Mouse (Mus musculus) heart, embryonic 15.5 days (tissue): Measurements from ENCODE around the gene Defb19. TPM values are rescaled to one million over a fixed set of nuclear protein-coding genes. Genes with fewer than 3 reads are reported as not detected.

ENCODE experiments used
- ATAC-seq: fragments of 200-750 bp; cut with Nextera tagmentation; replicated peaks from 2 replicates; pipeline ENCODE4 v1.8.0; 2017; ENCODE audit warnings: low read depth, moderate TSS enrichment; ENCODE audit not compliant: insufficient number of reproducible peaks, insufficient read depth, low FRiP score
- H3K27ac ChIP-seq: fragments of 300-500 bp; sonication (generic); 2 replicates; pipeline ENCODE4 v1.5.1; 2015; ENCODE audit warnings: mild to moderate bottlenecking, inconsistent platforms
- H3K27me3 ChIP-seq: fragments of 300-500 bp; sonication (generic); 2 replicates; pipeline ENCODE4 v1.6.1; 2015; ENCODE audit warnings: inconsistent platforms
- H3K36me3 ChIP-seq: fragments of 300-500 bp; sonication (generic); 2 replicates; pipeline ENCODE4 v1.6.1; 2015; ENCODE audit warnings: mild to moderate bottlenecking, inconsistent platforms
- H3K4me1 ChIP-seq: fragments of 300-500 bp; sonication (generic); replicated peaks from 2 replicates; pipeline ENCODE4 v1.6.1; 2015; ENCODE audit warnings: inconsistent platforms
- H3K4me2 ChIP-seq: fragments of 300-500 bp; sonication (generic); 2 replicates; pipeline ENCODE4 v1.6.1; 2015; ENCODE audit warnings: inconsistent platforms, mild to moderate bottlenecking, moderate library complexity
- H3K4me3 ChIP-seq: fragments of 300-500 bp; sonication (generic); 2 replicates; pipeline ENCODE4 v1.5.1; 2015; ENCODE audit warnings: mild to moderate bottlenecking, inconsistent platforms
- H3K9ac ChIP-seq: fragments of 300-500 bp; sonication (generic); 2 replicates; pipeline ENCODE4 v1.6.1; 2015; ENCODE audit warnings: mild to moderate bottlenecking, inconsistent platforms
- H3K9me3 ChIP-seq: fragments of 300-500 bp; sonication (generic); replicated peaks from 2 replicates; pipeline ENCODE4 v1.6.1; 2016; ENCODE audit warnings: inconsistent platforms
- WGBS: fragments of 180-500 bp; shearing (Covaris S2); methylation state at CpG from one replicate; pipeline ENCODE4 v1.1.7; 2015; ENCODE audit warnings: mixed read lengths; 5-methylcytosine and 5-hydroxymethylcytosine counted together
- polyA plus RNA-seq: library from polyadenylated mRNA; unstranded; fragments of >200 nt; fragmentation: Nextera tagmentation; extraction: Ambion mirVana; gene quantifications from 2 replicates; pipeline ENCODE4 v1.2.1, GENCODE M21; 2015

Gene Defb19
- polyA plus RNA-seq, 1 experiment from 2014 or later: 0.88 TPM

- Histone ChIP-seq H3K9ac (no peak overlapping the region), H3K4me2 (no peak overlapping the region), H3K4me1 (0 out of 2 replicates have a peak, but pooled peaks cover 3% of the 10 kb centered on the region), H3K4me3 (no peak overlapping the region), H3K27me3 (no peaks in the 10 kb centered on the region), H3K9me3 (no peaks in the 10 kb centered on the region), H3K27ac (no peak overlapping the region), H3K36me3 (no peaks in the 10 kb centered on the region)
- no peak for ATAC-seq
- WGBS: 79% methylated on average over 2 of the region's 2 CpGs
Measured at GRCm38 (mm10) chr2:152542897-152543296, 37.2 kb downstream of the Defb19 start.

- H3K27me3 ChIP-seq: no peaks in the 10 kb centered on the region
- H3K9ac ChIP-seq: no peak overlapping the region
- ATAC-seq: no peak
- 78% methylated on average over 9 of the region's 9 CpGs for WGBS
- H3K4me3 ChIP-seq: no peak overlapping the region
- no peaks in the 10 kb centered on the region for H3K9me3 ChIP-seq
- no peak overlapping the region for H3K27ac ChIP-seq
- H3K4me1 ChIP-seq: 0 out of 2 replicates have a peak, but pooled peaks cover 3% of the 10 kb centered on the region
- no peak overlapping the region for H3K4me2 ChIP-seq
- no peaks in the 10 kb centered on the region for H3K36me3 ChIP-seq
Measured at GRCm38 (mm10) chr2:152541979-152542378, 38.1 kb downstream of the Defb19 start.

GRCm38 (mm10) chr2:152539944-152540710 is 40.0 kb downstream of the Defb19 start, which contains the start of gene Defb29:
Gene Defb29, minus strand, starts transcription at chr2:152540098.
- ATAC-seq: no peak

More at GRCm38 (mm10) chr2:152539944-152540710, 40.0 kb downstream of the Defb19 start, which contains the start of gene Defb29:
- no peaks in the 10 kb centered on the region for H3K9me3 ChIP-seq
- H3K4me2 ChIP-seq: no peak within 1 kb of the TSS
- no peaks in the 10 kb centered on the region for H3K36me3 ChIP-seq
- no peak within 1 kb of the TSS for H3K27ac ChIP-seq
- H3K4me3 ChIP-seq: no peak within 1 kb of the TSS
- no peaks in the 10 kb centered on the region for H3K27me3 ChIP-seq
- WGBS: 53% methylated on average over 13 of the region's 13 CpGs
- no peak within 1 kb of the TSS for H3K9ac ChIP-seq
- H3K4me1 ChIP-seq: 0 out of 2 replicates have a peak, but pooled peaks cover 3% of the 10 kb centered on the region

Other genes starting within 250 kb of the Defb19 start
- gene Rbck1, start 247.7 kb downstream of the Defb19 start, polyA plus RNA-seq: 54.3 and 79.1 TPM in 2 replicates
- gene Trib3, start 236.3 kb downstream of the Defb19 start, polyA plus RNA-seq: 2.9 and 3.1 TPM in 2 replicates
- 1.6 and 2.1 TPM in 2 replicates for gene Nrsn2, start 203.7 kb downstream of the Defb19 start, polyA plus RNA-seq
- 6.5 and 7.0 TPM in 2 replicates for gene Sox12, start 182.2 kb downstream of the Defb19 start, polyA plus RNA-seq
- gene Zcchc3, start 165.3 kb downstream of the Defb19 start, polyA plus RNA-seq: 30.8 and 31.7 TPM in 2 replicates
- gene 6820408C15Rik, start 164.7 kb downstream of the Defb19 start, polyA plus RNA-seq: 2.0 and 2.4 TPM in 2 replicates
- not detected in 2 replicates for gene Defb23, start 115.7 kb downstream of the Defb19 start, polyA plus RNA-seq
- gene Defb20, start 103.2 kb downstream of the Defb19 start, polyA plus RNA-seq: not detected in 2 replicates
- not detected in 2 replicates for gene Defb22, start 90.2 kb downstream of the Defb19 start, polyA plus RNA-seq
- not detected in 2 replicates for gene Defb26, start 68.6 kb downstream of the Defb19 start, polyA plus RNA-seq
- gene Defb28, start 62.1 kb downstream of the Defb19 start, polyA plus RNA-seq: not detected in 2 replicates
- gene Defb29, start 40.2 kb downstream of the Defb19 start, polyA plus RNA-seq: not detected in 2 replicates
- not detected in 2 replicates for gene Gm17416, start 11.0 kb downstream of the Defb19 start, polyA plus RNA-seq
- not detected in 2 replicates for gene Defb21, start 7.6 kb downstream of the Defb19 start, polyA plus RNA-seq
- gene Defb45, start 19.1 kb upstream of the Defb19 start, polyA plus RNA-seq: not detected in 2 replicates
- gene Defb36, start 24.0 kb upstream of the Defb19 start, polyA plus RNA-seq: not detected in 2 replicates
- 0.77 and 0.86 TPM in 2 replicates for gene Defb25, start 42.7 kb upstream of the Defb19 start, polyA plus RNA-seq
- gene Rem1, start 46.6 kb upstream of the Defb19 start, polyA plus RNA-seq: 12.1 and 12.7 TPM in 2 replicates
- 70.6 and 86.1 TPM in 2 replicates for gene H13, start 89.1 kb upstream of the Defb19 start, polyA plus RNA-seq
- gene Mcts2, start 106.7 kb upstream of the Defb19 start, polyA plus RNA-seq: 18.9 and 20.3 TPM in 2 replicates
- 61.9 and 63.1 TPM in 2 replicates for gene Id1, start 155.9 kb upstream of the Defb19 start, polyA plus RNA-seq
- 20.8 and 24.2 TPM in 2 replicates for gene Cox4i2, start 173.9 kb upstream of the Defb19 start, polyA plus RNA-seq